Mouse (Mus musculus) liver, postnatal 0 days (tissue): ENCODE results near the gene D930007J09Rik. TPM values are rescaled to one million over a fixed set of nuclear protein-coding genes. Genes with fewer than 3 reads are reported as not detected.

Source experiments
- ATAC-seq: fragments of 200-750 bp; cut with Nextera tagmentation; 2 replicates; pipeline ENCODE4 v1.8.0; 2017; ENCODE audit warnings: mild to moderate bottlenecking, moderate library complexity
- DNase-seq: peaks from one replicate; pipeline ENCODE4 v3.0.0-alpha.2; 2016
- H3K27ac ChIP-seq: fragments of 300-500 bp; sonication (generic); 2 replicates; pipeline ENCODE4 v1.5.1; 2014; ENCODE audit warnings: antibody characterized with exemption, moderate library complexity, mild to moderate bottlenecking, low read depth
- H3K27me3 ChIP-seq: fragments of 300-500 bp; sonication (generic); 2 replicates; pipeline ENCODE4 v1.6.1; 2014; ENCODE audit warnings: low read length, control low read depth, mixed read lengths; ENCODE audit not compliant: insufficient read depth
- H3K36me3 ChIP-seq: fragments of 300-500 bp; sonication (generic); replicated peaks from 2 replicates; pipeline ENCODE4 v1.6.1; 2014; ENCODE audit warnings: mild to moderate bottlenecking, control low read depth, low read length, moderate library complexity, mixed read lengths; ENCODE audit not compliant: insufficient read depth
- H3K4me1 ChIP-seq: fragments of 300-500 bp; sonication (generic); 2 replicates; pipeline ENCODE4 v1.6.1; 2014; ENCODE audit warnings: antibody characterized with exemption, mild to moderate bottlenecking, control low read depth; ENCODE audit not compliant: insufficient read depth
- H3K4me2 ChIP-seq: fragments of 300-500 bp; sonication (generic); 2 replicates; pipeline ENCODE4 v1.6.1; 2014; ENCODE audit warnings: low read depth, mild to moderate bottlenecking, low read length, moderate library complexity, mixed read lengths
- H3K4me3 ChIP-seq: fragments of 300-500 bp; sonication (generic); 2 replicates; pipeline ENCODE4 v1.5.1; 2014; ENCODE audit warnings: low read depth, low read length
- H3K9ac ChIP-seq: fragments of 300-500 bp; sonication (generic); replicated peaks from 2 replicates; pipeline ENCODE4 v1.6.1; 2014; ENCODE audit warnings: mild to moderate bottlenecking, moderate library complexity
- H3K9me3 ChIP-seq: fragments of 300-500 bp; sonication (generic); 2 replicates; pipeline ENCODE4 v1.6.1; 2016; ENCODE audit warnings: mild to moderate bottlenecking, control low read depth, low read length, mixed read lengths
- CTCF ChIP-seq: sonication (generic); IDR thresholded peaks from 2 replicates; pipeline ENCODE4 v1.5.1; 2016; ENCODE audit warnings: antibody characterized with exemption, low read depth
- EP300 ChIP-seq: IDR thresholded peaks from 2 replicates; pipeline ENCODE4 v1.6.1; 2016; ENCODE audit warnings: antibody characterized with exemption, low read depth, mild to moderate bottlenecking
- WGBS: fragments of 180-500 bp; shearing (Covaris S2); extraction: QIAGEN DNeasy Blood & Tissue Kit; methylation state at CpG from one replicate; pipeline ENCODE4 v1.1.7; 2014; ENCODE audit not compliant: insufficient replicate concordance; 5-methylcytosine and 5-hydroxymethylcytosine counted together
- polyA plus RNA-seq: library from polyadenylated mRNA; unstranded; fragments of >200 nt; fragmentation: Nextera tagmentation; extraction: Ambion mirVana; gene quantifications from 2 replicates; pipeline ENCODE4 v1.2.1, GENCODE M21; 2015

D930007J09Rik gene
- polyA plus RNA-seq, 1 experiment from 2014 or later: not detected

DNA sequence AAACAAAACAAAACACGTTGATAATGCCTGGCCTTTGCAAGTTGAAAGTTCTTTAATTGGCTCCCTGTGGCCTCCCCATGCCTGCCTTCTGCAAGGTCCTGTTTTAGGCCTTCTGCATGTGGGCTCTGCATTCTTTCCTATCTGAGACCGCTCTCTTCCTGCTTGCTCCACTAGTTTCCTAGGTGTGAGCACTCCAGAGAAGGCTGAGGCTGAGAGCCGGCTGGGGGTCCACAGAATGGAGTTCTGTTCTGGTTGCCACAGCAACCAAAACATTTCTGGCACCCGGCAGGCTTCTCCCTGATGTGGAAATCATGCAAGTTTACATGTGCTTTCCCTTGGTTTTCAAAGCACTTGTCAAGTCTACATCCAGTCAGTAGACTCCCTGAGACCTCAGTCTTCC, 43.6 kb downstream of the D930007J09Rik start:
- 40% methylated on average over 4 of the region's 4 CpGs for WGBS
- Histone ChIP-seq H3K36me3 (no peaks in the 10 kb centered on the region), H3K9ac (no peak overlapping the region), H3K4me2 (no peak overlapping the region), H3K27me3 (no peaks in the 10 kb centered on the region), H3K4me3 (no peak overlapping the region), H3K4me1 (no peaks in the 10 kb centered on the region), H3K9me3 (no peaks in the 10 kb centered on the region), H3K27ac (no peak overlapping the region)
- TF ChIP-seq EP300 (no peak), CTCF (no peak)
- no peak for ATAC-seq
- DNase-seq: no peak

Other genes with a start within 250 kb of the D930007J09Rik start
- gene Mylk4, start 18.9 kb downstream of the D930007J09Rik start, polyA plus RNA-seq: 0.06 TPM in 1 of 2 replicates, not detected in the other
- 7.9 and 12.2 TPM in 2 replicates for gene Wrnip1, start 811 bp downstream of the D930007J09Rik start, polyA plus RNA-seq
- 50.4 and 50.7 TPM in 2 replicates for gene Serpinb1a, start 48.3 kb upstream of the D930007J09Rik start, polyA plus RNA-seq
- not detected in 2 replicates for gene Serpinb1c, start 95.4 kb upstream of the D930007J09Rik start, polyA plus RNA-seq
- 2.9 TPM in 2 replicates for gene Serpinb6b, start 162.4 kb upstream of the D930007J09Rik start, polyA plus RNA-seq
- 1.7 and 2.2 TPM in 2 replicates for gene Serpinb9, start 200.4 kb upstream of the D930007J09Rik start, polyA plus RNA-seq
- gene Serpinb9b, start 224.6 kb upstream of the D930007J09Rik start, polyA plus RNA-seq: 0.15 TPM in 1 of 2 replicates, not detected in the other